Mouse (Mus musculus): ENCODE measurements around the gene Myom3. TPM values are rescaled to one million over a fixed set of nuclear protein-coding genes. Genes with fewer than 3 reads are reported as not detected.

The Myom3 gene
- polyA plus RNA-seq, 1 experiment, result 0.13 TPM

DNA sequence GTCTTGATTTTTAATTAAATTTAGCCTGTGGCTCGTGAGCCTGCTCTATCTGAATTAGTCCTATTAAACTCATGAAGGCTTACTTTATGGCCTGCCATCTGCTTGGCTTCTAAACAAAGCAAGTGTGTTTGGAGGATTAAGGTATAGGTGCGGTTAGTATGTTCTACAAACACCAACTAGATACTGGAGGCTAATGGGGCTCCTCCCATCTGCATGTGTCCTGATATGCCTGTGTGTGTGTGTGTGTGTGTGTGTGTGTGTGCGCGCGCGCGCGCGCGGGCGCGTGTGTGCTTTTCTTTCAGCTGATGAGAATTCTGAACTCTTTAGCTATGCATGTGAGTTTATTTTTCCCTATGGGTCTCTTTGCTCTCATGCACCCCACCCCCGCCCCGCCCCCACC, 19.8 kb upstream of the Myom3 start:
- no peak for DNase-seq
- TF ChIP-seq POLR2A (IDR thresholded peaks at IDR 0.05; ENCODE audit: control insufficient read depth, extremely low read depth, insufficient read depth, low read length, poor library complexity), result no peak
- TF ChIP-seq CTCF (IDR thresholded peaks at IDR 0.05; ENCODE audit: borderline replicate concordance, control insufficient read depth, extremely low read depth, insufficient read depth, low read length, poor library complexity), result no peak
- 95% methylated on average over 14 of the region's 14 CpGs for WGBS
- Histone ChIP-seq H3K4me3 (ENCODE audit: control insufficient read depth, insufficient read depth, low read length) (no peak overlapping the region), H3K36me3 (ENCODE audit: control insufficient read depth, insufficient read depth, low read length) (no peaks in the 10 kb centered on the region), H3K27me3 (ENCODE audit: control insufficient read depth, insufficient read depth, low read length) (no peaks in the 10 kb centered on the region), H3K4me1 (replicated peaks; ENCODE audit: control insufficient read depth, insufficient read depth, low read length) (no peaks in the 10 kb centered on the region), H3K27ac (ENCODE audit: control insufficient read depth, insufficient read depth, low read length) (no peak overlapping the region)

DNA sequence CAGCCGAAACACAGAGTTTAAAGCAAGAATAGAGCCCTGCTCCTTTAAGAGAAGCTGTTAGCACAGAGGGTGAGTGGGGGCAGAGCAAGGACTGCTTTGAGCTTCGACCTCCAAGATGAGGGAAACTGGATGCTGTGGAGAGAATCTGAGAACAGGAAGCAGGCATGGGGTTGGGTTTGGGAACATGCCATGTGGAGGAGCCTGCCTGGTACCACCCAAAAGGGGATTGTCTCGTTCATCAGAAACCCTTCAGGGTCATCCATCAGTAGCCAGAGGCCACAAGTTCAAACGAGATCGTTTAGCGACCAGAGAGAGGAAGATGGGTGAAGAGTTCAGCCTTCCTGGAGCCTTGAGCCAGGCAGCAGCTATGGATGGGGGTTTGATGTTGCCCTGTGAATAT, 16.0 kb upstream of the Myom3 start:
- Histone ChIP-seq H3K4me1 (replicated peaks; ENCODE audit: control insufficient read depth, insufficient read depth, low read length) (no peaks in the 10 kb centered on the region), H3K4me3 (ENCODE audit: control insufficient read depth, insufficient read depth, low read length) (no peak overlapping the region), H3K36me3 (ENCODE audit: control insufficient read depth, insufficient read depth, low read length) (no peaks in the 10 kb centered on the region), H3K27me3 (ENCODE audit: control insufficient read depth, insufficient read depth, low read length) (no peaks in the 10 kb centered on the region), H3K27ac (ENCODE audit: control insufficient read depth, insufficient read depth, low read length) (no peak overlapping the region)
- no peak for DNase-seq
- TF ChIP-seq POLR2A (IDR thresholded peaks at IDR 0.05; ENCODE audit: control insufficient read depth, extremely low read depth, insufficient read depth, low read length, poor library complexity) (no peak), CTCF (IDR thresholded peaks at IDR 0.05; ENCODE audit: borderline replicate concordance, control insufficient read depth, extremely low read depth, insufficient read depth, low read length, poor library complexity) (no peak)
- WGBS, result 38% methylated on average over 6 of the region's 6 CpGs

DNA sequence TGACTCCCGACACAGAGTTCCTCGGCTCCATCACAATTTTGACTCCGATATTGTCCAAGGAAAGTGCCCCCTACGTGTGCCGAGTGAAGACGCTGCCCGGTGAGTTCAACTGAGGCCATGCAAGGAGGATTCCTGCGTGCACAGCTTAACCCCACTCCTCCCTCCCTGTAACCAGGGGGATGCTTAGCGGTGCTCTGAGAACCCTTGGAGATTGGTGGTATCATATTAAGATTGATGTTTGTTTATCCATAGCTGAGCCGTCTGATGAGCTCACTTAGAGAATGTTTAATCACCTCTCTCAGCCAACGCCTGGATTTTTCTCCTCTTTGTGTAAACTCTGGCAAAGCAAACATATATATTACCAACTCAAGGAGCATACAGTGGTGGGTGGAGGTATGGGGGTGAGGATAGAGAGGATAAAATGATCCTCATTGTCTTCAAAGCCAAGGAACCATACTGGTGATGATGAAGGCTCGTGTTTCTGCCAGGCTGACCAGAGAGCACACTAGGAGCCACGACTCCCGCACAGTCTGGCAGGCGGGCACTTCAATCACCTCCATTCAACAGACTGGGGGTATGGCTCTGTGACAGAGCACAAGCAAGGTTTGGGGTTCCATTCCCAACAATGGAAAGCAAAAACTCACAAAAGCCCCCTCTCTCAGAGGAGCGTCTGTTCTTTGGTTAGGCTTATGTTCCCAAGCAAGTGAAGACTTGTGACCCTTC, 14.6 kb upstream of the Myom3 start:
- Histone ChIP-seq H3K4me1 (replicated peaks; ENCODE audit: control insufficient read depth, insufficient read depth, low read length) (no peaks in the 10 kb centered on the region), H3K27ac (ENCODE audit: control insufficient read depth, insufficient read depth, low read length) (no peak overlapping the region), H3K36me3 (ENCODE audit: control insufficient read depth, insufficient read depth, low read length) (no peaks in the 10 kb centered on the region), H3K4me3 (ENCODE audit: control insufficient read depth, insufficient read depth, low read length) (no peak overlapping the region), H3K27me3 (ENCODE audit: control insufficient read depth, insufficient read depth, low read length) (no peaks in the 10 kb centered on the region)
- no peak for DNase-seq
- no peak for TF ChIP-seq POLR2A (IDR thresholded peaks at IDR 0.05; ENCODE audit: control insufficient read depth, extremely low read depth, insufficient read depth, low read length, poor library complexity)
- no peak for TF ChIP-seq CTCF (IDR thresholded peaks at IDR 0.05; ENCODE audit: borderline replicate concordance, control insufficient read depth, extremely low read depth, insufficient read depth, low read length, poor library complexity)
- 77% methylated on average over 16 of the region's 16 CpGs for WGBS

DNA sequence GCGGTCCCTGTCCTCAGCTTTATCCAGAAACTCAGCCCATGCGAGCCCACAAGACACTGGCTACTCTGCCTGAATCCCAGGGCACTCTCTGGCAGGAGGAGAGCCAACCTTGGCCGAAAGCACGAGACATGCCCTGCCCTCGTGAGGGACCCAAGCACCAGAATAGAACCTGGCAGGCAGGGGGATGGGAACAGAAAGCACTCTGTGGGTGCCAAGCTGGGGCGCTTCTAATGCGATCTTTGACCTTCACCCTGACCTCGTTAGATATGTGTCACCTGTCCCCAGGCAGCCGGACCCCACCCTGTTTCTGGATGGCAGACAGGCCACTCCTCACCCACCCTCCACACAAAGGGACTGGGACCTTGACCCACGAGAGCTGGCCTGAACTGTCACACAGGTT, 13.9 kb upstream of the Myom3 start:
- Histone ChIP-seq H3K36me3 (ENCODE audit: control insufficient read depth, insufficient read depth, low read length) (no peaks in the 10 kb centered on the region), H3K4me3 (ENCODE audit: control insufficient read depth, insufficient read depth, low read length) (no peak overlapping the region), H3K27me3 (ENCODE audit: control insufficient read depth, insufficient read depth, low read length) (no peaks in the 10 kb centered on the region), H3K4me1 (replicated peaks; ENCODE audit: control insufficient read depth, insufficient read depth, low read length) (no peaks in the 10 kb centered on the region), H3K27ac (ENCODE audit: control insufficient read depth, insufficient read depth, low read length) (no peak overlapping the region)
- TF ChIP-seq POLR2A (IDR thresholded peaks at IDR 0.05; ENCODE audit: control insufficient read depth, extremely low read depth, insufficient read depth, low read length, poor library complexity), result no peak
- TF ChIP-seq CTCF (IDR thresholded peaks at IDR 0.05; ENCODE audit: borderline replicate concordance, control insufficient read depth, extremely low read depth, insufficient read depth, low read length, poor library complexity), result no peak
- DNase-seq, result no peak
- WGBS, result 81% methylated on average over 10 of the region's 10 CpGs

DNA sequence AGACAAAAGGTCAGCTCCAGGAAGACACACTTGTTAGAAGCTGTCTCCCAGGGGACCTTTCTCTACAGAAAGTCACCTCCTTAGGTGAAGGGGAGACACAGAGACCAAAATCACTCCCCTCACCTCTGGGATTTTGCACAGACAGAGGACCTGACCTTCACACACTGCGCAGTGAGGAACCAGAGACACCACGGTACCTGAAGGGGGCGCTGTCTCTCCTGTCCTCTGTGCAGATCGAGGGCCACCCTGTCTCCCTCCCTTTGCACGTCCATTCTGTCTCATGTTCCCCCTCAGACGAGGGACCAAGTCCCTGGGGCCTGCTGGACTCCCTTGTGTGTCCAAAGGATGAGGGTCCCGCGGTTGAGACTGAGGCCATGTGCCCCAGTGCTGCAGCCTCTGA, 8.6 kb upstream of the Myom3 start:
- TF ChIP-seq POLR2A (IDR thresholded peaks at IDR 0.05; ENCODE audit: control insufficient read depth, extremely low read depth, insufficient read depth, low read length, poor library complexity), result no peak
- TF ChIP-seq CTCF (IDR thresholded peaks at IDR 0.05; ENCODE audit: borderline replicate concordance, control insufficient read depth, extremely low read depth, insufficient read depth, low read length, poor library complexity), result no peak
- DNase-seq, result no peak
- no peaks in the 10 kb centered on the region for H3K36me3 ChIP-seq (ENCODE audit: control insufficient read depth, insufficient read depth, low read length)
- 90% methylated on average over 8 of the region's 8 CpGs for WGBS
- H3K27ac ChIP-seq (ENCODE audit: control insufficient read depth, insufficient read depth, low read length), result no peak overlapping the region
- H3K4me3 ChIP-seq (ENCODE audit: control insufficient read depth, insufficient read depth, low read length), result no peak overlapping the region
- H3K27me3 ChIP-seq (ENCODE audit: control insufficient read depth, insufficient read depth, low read length), result no peaks in the 10 kb centered on the region
- H3K4me1 ChIP-seq (replicated peaks; ENCODE audit: control insufficient read depth, insufficient read depth, low read length), result no peaks in the 10 kb centered on the region

DNA sequence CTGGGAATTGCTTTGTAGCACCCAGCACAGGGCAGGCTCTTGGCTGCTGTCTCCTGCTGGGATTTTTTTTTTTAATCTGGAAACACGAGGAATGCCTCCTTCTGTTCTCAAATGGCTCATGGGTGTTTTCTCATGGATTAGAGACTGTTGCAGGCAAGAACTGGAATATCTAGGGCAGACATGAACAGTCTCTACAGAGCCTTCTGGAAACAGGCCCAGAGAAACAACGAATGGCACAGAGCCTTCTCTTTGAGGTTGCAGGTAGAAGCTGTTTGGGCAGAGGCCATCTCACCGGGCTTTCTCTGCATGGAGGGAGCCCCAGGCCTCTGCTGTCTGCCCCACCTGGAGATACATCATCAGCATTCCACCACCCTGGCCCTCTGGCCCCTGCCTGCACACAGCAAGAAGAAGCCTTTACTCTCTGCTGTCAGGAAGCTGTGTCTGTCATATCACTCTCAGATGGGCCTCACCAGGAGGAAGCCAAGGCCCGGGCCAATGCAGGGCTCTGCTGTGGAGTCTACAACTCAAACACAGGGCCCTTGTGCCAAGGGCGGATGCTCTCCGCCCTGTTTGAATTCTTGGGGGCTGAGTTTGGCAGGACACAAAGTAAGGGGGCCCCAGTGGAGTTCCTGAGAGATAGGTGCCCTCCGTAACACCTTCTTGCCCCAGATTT, 7.3 kb upstream of the Myom3 start:
- no peak for DNase-seq
- Histone ChIP-seq H3K4me1 (replicated peaks; ENCODE audit: control insufficient read depth, insufficient read depth, low read length) (no peaks in the 10 kb centered on the region), H3K27ac (ENCODE audit: control insufficient read depth, insufficient read depth, low read length) (no peak overlapping the region), H3K27me3 (ENCODE audit: control insufficient read depth, insufficient read depth, low read length) (no peaks in the 10 kb centered on the region), H3K36me3 (ENCODE audit: control insufficient read depth, insufficient read depth, low read length) (no peaks in the 10 kb centered on the region), H3K4me3 (ENCODE audit: control insufficient read depth, insufficient read depth, low read length) (no peak overlapping the region)
- no peak for TF ChIP-seq POLR2A (IDR thresholded peaks at IDR 0.05; ENCODE audit: control insufficient read depth, extremely low read depth, insufficient read depth, low read length, poor library complexity)
- no peak for TF ChIP-seq CTCF (IDR thresholded peaks at IDR 0.05; ENCODE audit: borderline replicate concordance, control insufficient read depth, extremely low read depth, insufficient read depth, low read length, poor library complexity)
- WGBS, result 84% methylated on average over 7 of the region's 7 CpGs

Data from thymus, adult 2 months (tissue).